Mouse (Mus musculus) liver, embryonic 14.5 days (tissue): ENCODE results near the gene Mrvi1. TPM values are rescaled to one million over a fixed set of nuclear protein-coding genes. Genes with fewer than 3 reads are reported as not detected.

Experiments used
- ATAC-seq: fragments of 200-750 bp; cut with Nextera tagmentation; 2 replicates; pipeline ENCODE4 v1.8.0; 2017; ENCODE audit warnings: moderate number of reproducible peaks, mild to moderate bottlenecking, moderate library complexity; ENCODE audit not compliant: insufficient read depth
- DNase-seq, 3 experiments: peaks; one replicate each; pipeline ENCODE4 v3.0.0-alpha.2; 2012 to 2013; ENCODE audit warnings: low read depth in 3 of 3, low spot score in 3 of 3
- H3K27ac ChIP-seq: fragments of 300-500 bp; sonication (generic); 2 replicates; pipeline ENCODE4 v1.5.1; 2014; ENCODE audit warnings: moderate library complexity, mild to moderate bottlenecking, control low read depth, inconsistent platforms
- H3K27me3 ChIP-seq: fragments of 300-500 bp; sonication (generic); 2 replicates; pipeline ENCODE4 v1.6.1; 2014; ENCODE audit warnings: mild to moderate bottlenecking, low read length, moderate library complexity; ENCODE audit not compliant: control insufficient read depth, insufficient read depth
- H3K36me3 ChIP-seq: fragments of 300-500 bp; sonication (generic); replicated peaks from 2 replicates; pipeline ENCODE4 v1.6.1; 2014; ENCODE audit warnings: low read depth; ENCODE audit not compliant: control insufficient read depth, insufficient read depth
- H3K4me1 ChIP-seq, 2 experiments: fragments of 200-500 bp in 1 of 2; fragments of 300-500 bp in 1 of 2; sonication (generic) in 1 of 2; replicated peaks; 2 replicates each; pipeline ENCODE4 v1.6.1; 2012 to 2014; ENCODE audit warnings: antibody characterized with exemption in 1 of 2, inconsistent platforms in 1 of 2, low read length in 1 of 2; ENCODE audit not compliant: control insufficient read depth in 2 of 2, insufficient read depth in 2 of 2
- H3K4me2 ChIP-seq: fragments of 300-500 bp; sonication (generic); 2 replicates; pipeline ENCODE4 v1.6.1; 2014; ENCODE audit warnings: low read depth, mild to moderate bottlenecking, control low read depth, moderate library complexity
- H3K4me3 ChIP-seq, 2 experiments: fragments of 200-500 bp in 1 of 2; fragments of 300-500 bp in 1 of 2; sonication (generic) in 1 of 2; 2 replicates each; pipeline ENCODE4 v1.5.1; 2012 to 2014; ENCODE audit warnings: low read depth in 2 of 2, low read length in 2 of 2, mild to moderate bottlenecking in 2 of 2, control low read depth in 1 of 2, inconsistent platforms in 1 of 2, moderate library complexity in 1 of 2; ENCODE audit not compliant: insufficient read depth in 1 of 2
- H3K9ac ChIP-seq: fragments of 300-500 bp; sonication (generic); replicated peaks from 2 replicates; pipeline ENCODE4 v1.6.1; 2014; ENCODE audit warnings: mild to moderate bottlenecking, control low read depth, moderate library complexity
- H3K9me3 ChIP-seq: fragments of 300-500 bp; sonication (generic); 2 replicates; pipeline ENCODE4 v1.6.1; 2016; ENCODE audit warnings: low read length, mixed read lengths; ENCODE audit not compliant: control insufficient read depth
- CTCF ChIP-seq: IDR thresholded peaks from 2 replicates; pipeline ENCODE4 v1.5.1; 2016; ENCODE audit warnings: antibody characterized with exemption, low read depth, control low read depth
- EP300 ChIP-seq: IDR thresholded peaks from 2 replicates; pipeline ENCODE4 v1.6.1; 2016; ENCODE audit warnings: antibody characterized with exemption, low read depth
- WGBS: fragments of 180-500 bp; shearing (Covaris S2); extraction: QIAGEN DNeasy Blood & Tissue Kit; methylation state at CpG from one replicate; pipeline ENCODE4 v1.1.7; 2014; ENCODE audit not compliant: insufficient replicate concordance; 5-methylcytosine and 5-hydroxymethylcytosine counted together
- polyA plus RNA-seq, 2 experiments: library from polyadenylated mRNA; depleted of rRNA in 1 of 2; stranded (reverse) in 1 of 2; unstranded in 1 of 2; fragments of >200 nt; fragmentation: Nextera tagmentation in 1 of 2; extraction: Ambion mirVana in 1 of 2; gene quantifications; 2 replicates each; pipeline versions ENCODE4 v1.2.1 to v1.2.3; 2012 to 2014

Gene Mrvi1
- polyA plus RNA-seq, 2 experiments = 3.7 to 4.7 TPM

DNA sequence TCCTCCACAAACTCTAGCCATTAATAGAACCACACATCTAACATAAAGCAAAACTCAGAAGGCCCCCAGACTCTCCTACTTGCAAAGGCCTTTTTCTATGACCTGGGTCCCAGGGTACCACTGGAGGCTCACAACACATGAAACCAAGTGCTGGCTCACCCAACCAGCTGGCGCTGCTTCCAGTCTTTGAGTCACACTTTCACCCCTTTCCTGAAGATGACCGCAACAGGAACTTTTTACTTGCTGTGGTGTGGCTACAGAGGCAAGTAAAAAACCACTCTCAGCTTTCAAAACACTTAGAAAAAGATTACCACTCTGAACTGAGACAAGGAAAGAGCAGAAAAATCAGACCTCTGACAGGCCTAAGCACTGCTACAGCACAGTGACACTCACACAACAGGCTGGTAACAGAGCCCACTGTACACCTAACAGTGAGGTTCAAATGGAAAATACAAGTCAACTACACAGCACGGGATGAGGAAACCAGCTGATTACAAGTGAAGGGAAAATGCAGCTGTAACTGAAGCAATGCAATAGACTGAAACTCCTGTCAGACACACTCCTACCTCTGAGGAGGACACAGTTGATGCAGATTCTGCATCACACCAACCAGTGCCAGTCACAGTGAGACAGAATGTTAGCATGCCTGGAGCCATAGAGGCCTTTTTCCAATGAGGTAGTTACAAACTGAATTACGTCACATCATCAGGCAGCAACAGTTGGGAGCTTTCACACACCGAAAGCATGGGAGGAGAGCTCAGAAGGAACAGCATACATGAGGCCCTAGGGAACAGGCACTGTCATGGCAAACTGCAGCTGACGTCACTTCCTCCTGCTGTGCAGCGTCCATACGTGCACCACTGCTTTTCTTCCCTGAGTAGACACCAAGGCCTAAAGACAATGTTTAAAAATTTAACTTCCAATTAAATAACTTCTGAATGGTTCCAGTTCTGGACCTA, 158.0 kb downstream of the Mrvi1 start:
- Histone ChIP-seq H3K4me3 (no peak overlapping the region), H3K27ac (no peak overlapping the region), H3K9me3 (no peaks in the 10 kb centered on the region), H3K36me3 (peaks cover 55% of the 10 kb centered on the region), H3K27me3 (no peaks in the 10 kb centered on the region), H3K4me1 (peaks cover 8 to 25% of the 10 kb centered on the region in 2 experiments), H3K9ac (no peak overlapping the region), H3K4me2 (no peak overlapping the region)
- no peak for TF ChIP-seq EP300
- no peak for TF ChIP-seq CTCF
- ATAC-seq (no peak), DNase-seq (no peak)
- WGBS = 65% methylated on average over 8 of the region's 8 CpGs

DNA sequence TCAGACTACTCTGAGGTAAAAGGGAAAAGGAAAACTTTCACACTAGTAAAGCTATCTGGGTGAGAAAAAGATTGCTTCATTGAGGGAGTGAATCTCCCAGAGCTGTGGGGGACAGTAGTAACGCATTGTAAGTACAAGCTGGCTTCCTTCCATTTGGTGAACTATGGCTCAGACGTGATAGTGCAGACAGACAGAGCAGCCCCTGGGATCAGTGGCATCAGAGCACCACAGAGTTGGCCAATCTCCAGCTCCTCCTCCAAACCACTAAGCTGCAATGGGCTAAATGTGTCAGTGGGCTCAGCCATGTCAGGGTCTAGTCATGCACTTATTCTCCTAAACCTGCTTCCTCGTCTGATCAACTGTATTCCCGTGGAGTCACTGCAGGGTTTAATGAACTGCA, 158.7 kb downstream of the Mrvi1 start:
- WGBS = 46% methylated on average over 4 of the region's 4 CpGs
- DNase-seq (no peak), ATAC-seq (no peak)
- no peaks in the 10 kb centered on the region for H3K27me3 ChIP-seq
- no peak overlapping the region for H3K27ac ChIP-seq
- no peak overlapping the region for H3K4me2 ChIP-seq
- no peak for TF ChIP-seq CTCF
- no peak for TF ChIP-seq EP300
- H3K9me3 ChIP-seq = no peaks in the 10 kb centered on the region
- H3K4me3 ChIP-seq = no peak overlapping the region
- H3K36me3 ChIP-seq = peaks cover 49% of the 10 kb centered on the region
- H3K9ac ChIP-seq = no peak overlapping the region
- H3K4me1 ChIP-seq = peaks cover 10 to 30% of the 10 kb centered on the region in 2 experiments

DNA sequence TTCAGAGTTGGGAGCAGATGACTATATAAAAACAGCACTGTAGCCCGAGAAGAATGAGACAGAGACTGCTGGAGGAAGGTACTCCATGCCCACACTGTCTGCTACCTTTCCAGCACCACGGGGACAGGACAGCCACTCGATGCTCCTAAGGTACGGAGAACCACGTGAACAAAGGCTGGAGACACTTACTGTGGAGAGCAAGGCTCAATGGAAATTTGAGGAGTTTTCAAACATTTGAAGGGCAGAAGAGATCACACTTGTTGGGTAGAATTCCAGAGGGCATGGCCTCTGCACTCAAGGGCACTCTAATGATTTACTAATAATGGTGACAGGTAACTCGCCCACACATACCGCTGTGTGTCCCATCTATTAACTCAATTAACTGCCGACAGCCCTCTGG, 159.2 kb downstream of the Mrvi1 start:
- no peak overlapping the region for H3K27ac ChIP-seq

DNA sequence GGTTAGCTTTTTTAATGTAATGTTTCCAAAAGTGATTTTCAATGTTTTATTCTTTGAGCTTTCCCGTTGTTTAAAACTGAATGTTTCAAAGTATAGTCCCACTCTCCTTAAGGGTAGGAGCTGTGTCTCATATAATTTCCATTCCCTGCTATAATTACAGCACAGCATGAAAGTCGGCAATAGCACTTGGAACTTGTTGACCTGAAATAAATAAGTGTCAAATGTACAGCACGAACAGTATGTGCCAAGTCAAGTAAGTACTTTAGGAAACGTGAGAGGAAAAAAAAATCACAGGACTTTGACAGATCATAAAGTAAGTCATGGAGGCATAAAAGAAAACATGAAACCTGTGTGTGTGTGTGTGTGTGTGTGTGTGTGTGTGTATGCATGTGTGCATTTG, 160.2 kb downstream of the Mrvi1 start:
- peaks cover 15 to 36% of the 10 kb centered on the region in 2 experiments for H3K4me1 ChIP-seq
- TF ChIP-seq EP300 = no peak
- no peak for TF ChIP-seq CTCF
- DNase-seq = no peak
- H3K36me3 ChIP-seq = peaks cover 44% of the 10 kb centered on the region
- WGBS = 78% methylated on average over 4 of the region's 4 CpGs
- H3K9me3 ChIP-seq = no peaks in the 10 kb centered on the region
- H3K4me2 ChIP-seq = no peak overlapping the region
- no peak for ATAC-seq
- H3K27ac ChIP-seq = no peak overlapping the region
- H3K4me3 ChIP-seq = no peak overlapping the region
- no peaks in the 10 kb centered on the region for H3K27me3 ChIP-seq
- H3K9ac ChIP-seq = no peak overlapping the region

More for the DNA sequence above, 159.2 kb downstream of the Mrvi1 start:
- Histone ChIP-seq H3K27me3 (no peaks in the 10 kb centered on the region), H3K9me3 (no peaks in the 10 kb centered on the region), H3K9ac (no peak overlapping the region), H3K4me2 (no peak overlapping the region), H3K4me3 (no peak overlapping the region), H3K36me3 (peaks cover 49% of the 10 kb centered on the region), H3K4me1 (peaks cover 15 to 35% of the 10 kb centered on the region in 2 experiments)
- DNase-seq (no peak), ATAC-seq (no peak)
- no peak for TF ChIP-seq CTCF
- no peak for TF ChIP-seq EP300
- WGBS = 81% methylated on average over 8 of the region's 8 CpGs

DNA sequence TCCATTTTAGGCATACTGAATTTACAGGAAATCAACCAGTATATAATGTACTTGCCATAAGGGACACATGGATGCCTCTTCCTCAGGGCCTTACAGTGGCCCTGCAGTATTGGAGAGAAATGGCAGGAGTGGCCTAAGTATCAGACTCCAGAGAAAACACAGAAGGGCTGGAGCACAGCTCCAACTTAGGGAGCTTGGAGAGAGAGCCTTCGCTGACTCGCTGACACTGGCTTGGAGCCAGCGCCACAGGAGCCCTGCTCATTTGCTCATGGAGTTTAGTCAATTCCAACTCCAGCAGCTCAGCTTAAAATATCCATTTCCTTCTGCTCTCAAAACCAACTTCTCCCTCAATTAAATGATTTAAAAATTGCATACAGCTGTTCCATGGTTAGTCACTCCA, 160.6 kb downstream of the Mrvi1 start:
- H3K4me3 ChIP-seq = no peak overlapping the region
- H3K36me3 ChIP-seq = peaks cover 40% of the 10 kb centered on the region
- H3K4me1 ChIP-seq = peaks cover 15 to 36% of the 10 kb centered on the region in 2 experiments
- H3K9ac ChIP-seq = no peak overlapping the region
- ATAC-seq = no peak
- H3K27me3 ChIP-seq = no peaks in the 10 kb centered on the region
- H3K27ac ChIP-seq = no peak overlapping the region
- no peaks in the 10 kb centered on the region for H3K9me3 ChIP-seq
- DNase-seq = no peak
- 79% methylated on average over 3 of the region's 3 CpGs for WGBS
- no peak overlapping the region for H3K4me2 ChIP-seq
- TF ChIP-seq EP300 (no peak), CTCF (no peak)
